Mouse (Mus musculus) urinary bladder, postnatal 4 days (tissue): ENCODE measurements at regions not wholly inside any gene's neighbourhood (a gene's known extent, or its start where the extent isn't known, plus 50 kb on each side); places are given as distances from the start of the nearest gene placed in this dataset.
"Not testable (repeated sequence)": the region's sequence is repeated elsewhere in the genome, so short reads cannot be mapped to it uniquely, and the experiment has no call there.

Experiments
- DNase-seq, 2 experiments: peaks; one replicate each; pipeline ENCODE4 v3.0.0; 2021 to 2022; ENCODE audit warnings: low spot score in 2 of 2

GRCm38 (mm10) chr3:3302657-3303056 is 2447.9 kb upstream of the Gm8797 start:
- not testable (repeated sequence) for DNase-seq

GRCm38 (mm10) chr3:3308461-3308860 is 2442.1 kb upstream of the Gm8797 start:
- peak in 1 of 2 experiments; percentile 38 for DNase-seq

GRCm38 (mm10) chr3:3308996-3309395 is 2441.6 kb upstream of the Gm8797 start:
- peak in 1 of 2 experiments; percentile 57 for DNase-seq

- no peak for DNase-seq
Observed at GRCm38 (mm10) chr3:3310811-3311210, 2439.8 kb upstream of the Gm8797 start.

GRCm38 (mm10) chr3:3349634-3350033 is 2401.0 kb upstream of the Gm8797 start:
- no peak for DNase-seq

- not testable (repeated sequence) for DNase-seq
Observed at GRCm38 (mm10) chr3:3370859-3371258, 2379.7 kb upstream of the Gm8797 start.

GRCm38 (mm10) chr3:3388056-3388770 is 2362.4 kb upstream of the Gm8797 start:
- DNase-seq = no peak
